14 mouse cellular contexts compared by ENCODE assay signal in the genomic region with DNA sequence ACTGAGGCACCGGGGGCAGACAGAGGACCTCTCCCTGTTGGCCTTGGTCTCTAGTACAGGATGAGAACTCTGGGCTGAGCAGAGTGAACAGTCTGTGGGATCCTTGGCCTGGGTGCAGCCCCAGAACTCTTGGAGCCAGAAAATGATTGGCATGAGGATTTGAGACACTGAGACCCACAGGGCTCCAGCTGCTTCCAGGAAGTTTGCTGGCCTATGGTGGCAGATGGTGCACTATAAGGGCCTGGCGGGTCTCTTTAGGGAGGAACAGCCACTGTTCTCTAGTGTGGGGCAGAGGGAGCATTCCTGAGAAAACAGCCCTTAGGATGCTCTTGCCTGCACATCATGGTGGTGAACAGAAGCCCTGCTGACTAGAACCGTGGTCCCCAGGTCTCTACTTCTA.
"Had no signal": no experiment of that assay in that cellular context is flagged by ENCODE, and none has a peak within 500 bp of the region (broad histone marks: within the 10 kb centered on the region; RNA-seq: fewer than 3 reads in every experiment).

No protein-coding gene starts in this region.

- DNase-seq: cerebellum, adult 8-10 months; cerebellum, adult 9-10 months; cerebellum, adult 9-11 months; cerebellum, postnatal 36 days; embryo, embryonic 11 days; forebrain, postnatal 0 days; gastrocnemius, adult 2 months; gastrocnemius, postnatal 10 days; gastrocnemius, postnatal 14 days; gastrocnemius, postnatal 25 days; gastrocnemius, postnatal 36 days; heart, adult 11 months; heart, adult 18-20 months; heart, adult 2 months had no signal
